Mouse (Mus musculus) kidney, embryonic 16.5 days (tissue): ENCODE measurements around the gene Lgmn. TPM values are rescaled to one million over a fixed set of nuclear protein-coding genes. Genes with fewer than 3 reads are reported as not detected.

ENCODE experiments used
- ATAC-seq: fragments of 200-750 bp; cut with Nextera tagmentation; 2 replicates; pipeline ENCODE4 v1.8.0; 2017; ENCODE audit warnings: moderate TSS enrichment; ENCODE audit not compliant: low FRiP score, low TSS enrichment
- H3K27ac ChIP-seq: fragments of 300-500 bp; sonication (generic); 2 replicates; pipeline ENCODE4 v1.5.1; 2014; ENCODE audit warnings: low read length
- H3K27me3 ChIP-seq: fragments of 300-500 bp; sonication (generic); 2 replicates; pipeline ENCODE4 v1.6.1; 2014; ENCODE audit warnings: low read length, control low read depth, mixed read lengths; ENCODE audit not compliant: insufficient read depth
- H3K36me3 ChIP-seq: fragments of 300-500 bp; sonication (generic); 2 replicates; pipeline ENCODE4 v1.6.1; 2014; ENCODE audit warnings: low read length, control low read depth, mixed read lengths; ENCODE audit not compliant: insufficient read depth
- H3K4me1 ChIP-seq: fragments of 300-500 bp; sonication (generic); 2 replicates; pipeline ENCODE4 v1.6.1; 2014; ENCODE audit warnings: low read length, control low read depth, mixed read lengths; ENCODE audit not compliant: insufficient read depth
- H3K4me2 ChIP-seq: fragments of 300-500 bp; sonication (generic); replicated peaks from 2 replicates; pipeline ENCODE4 v1.6.1; 2014; ENCODE audit warnings: low read depth, low read length
- H3K4me3 ChIP-seq: fragments of 300-500 bp; sonication (generic); 2 replicates; pipeline ENCODE4 v1.5.1; 2014; ENCODE audit warnings: mild to moderate bottlenecking, low read length
- H3K9ac ChIP-seq: fragments of 300-500 bp; sonication (generic); replicated peaks from 2 replicates; pipeline ENCODE4 v1.6.1; 2014; ENCODE audit warnings: low read length
- H3K9me3 ChIP-seq: fragments of 300-500 bp; sonication (generic); 2 replicates; pipeline ENCODE4 v1.6.1; 2016; ENCODE audit warnings: low read length, control low read depth
- WGBS: fragments of 180-500 bp; shearing (Covaris S2); extraction: QIAGEN DNeasy Blood & Tissue Kit; methylation state at CpG from one replicate; pipeline ENCODE4 v1.1.7; 2014; 5-methylcytosine and 5-hydroxymethylcytosine counted together
- polyA plus RNA-seq: library from polyadenylated mRNA; unstranded; fragments of >200 nt; fragmentation: Nextera tagmentation; extraction: Ambion mirVana; gene quantifications from 2 replicates; pipeline ENCODE4 v1.2.1, GENCODE M21; 2015

The Lgmn gene
- polyA plus RNA-seq, 1 experiment from 2014 or later: 175 TPM

DNA sequence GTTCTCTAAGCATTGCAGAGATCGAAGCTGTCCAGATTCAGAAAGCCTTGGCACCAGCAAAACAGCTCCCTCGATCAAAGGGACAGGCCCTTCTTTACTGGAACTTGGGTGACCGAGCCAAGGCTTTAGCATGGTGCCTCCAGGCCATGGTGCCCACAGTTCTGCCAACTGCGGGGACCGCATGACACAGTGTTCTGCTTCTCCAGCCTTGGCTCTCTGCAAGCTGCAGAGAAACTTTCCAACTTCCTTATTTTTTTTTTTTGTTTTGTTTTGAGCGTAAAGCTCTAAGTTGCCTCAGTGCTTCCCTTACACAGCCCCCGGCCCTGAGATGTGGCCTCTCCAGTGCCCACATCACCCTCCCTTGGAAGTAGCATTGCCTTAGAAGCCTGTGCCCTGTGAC, 74.6 kb downstream of the Lgmn start:
- H3K36me3 ChIP-seq: peaks cover 29% of the 10 kb centered on the region; the same call in 1 of the 2 replicates
- H3K4me2 ChIP-seq: no peak overlapping the region
- no peak overlapping the region for H3K27ac ChIP-seq
- no peak for ATAC-seq
- no peak overlapping the region for H3K9ac ChIP-seq
- 93% methylated on average over 7 of the region's 7 CpGs for WGBS
- no peak overlapping the region for H3K4me3 ChIP-seq
- no peaks in the 10 kb centered on the region for H3K9me3 ChIP-seq
- peaks cover 7% of the 10 kb centered on the region for H3K4me1 ChIP-seq
- H3K27me3 ChIP-seq: no peaks in the 10 kb centered on the region

DNA sequence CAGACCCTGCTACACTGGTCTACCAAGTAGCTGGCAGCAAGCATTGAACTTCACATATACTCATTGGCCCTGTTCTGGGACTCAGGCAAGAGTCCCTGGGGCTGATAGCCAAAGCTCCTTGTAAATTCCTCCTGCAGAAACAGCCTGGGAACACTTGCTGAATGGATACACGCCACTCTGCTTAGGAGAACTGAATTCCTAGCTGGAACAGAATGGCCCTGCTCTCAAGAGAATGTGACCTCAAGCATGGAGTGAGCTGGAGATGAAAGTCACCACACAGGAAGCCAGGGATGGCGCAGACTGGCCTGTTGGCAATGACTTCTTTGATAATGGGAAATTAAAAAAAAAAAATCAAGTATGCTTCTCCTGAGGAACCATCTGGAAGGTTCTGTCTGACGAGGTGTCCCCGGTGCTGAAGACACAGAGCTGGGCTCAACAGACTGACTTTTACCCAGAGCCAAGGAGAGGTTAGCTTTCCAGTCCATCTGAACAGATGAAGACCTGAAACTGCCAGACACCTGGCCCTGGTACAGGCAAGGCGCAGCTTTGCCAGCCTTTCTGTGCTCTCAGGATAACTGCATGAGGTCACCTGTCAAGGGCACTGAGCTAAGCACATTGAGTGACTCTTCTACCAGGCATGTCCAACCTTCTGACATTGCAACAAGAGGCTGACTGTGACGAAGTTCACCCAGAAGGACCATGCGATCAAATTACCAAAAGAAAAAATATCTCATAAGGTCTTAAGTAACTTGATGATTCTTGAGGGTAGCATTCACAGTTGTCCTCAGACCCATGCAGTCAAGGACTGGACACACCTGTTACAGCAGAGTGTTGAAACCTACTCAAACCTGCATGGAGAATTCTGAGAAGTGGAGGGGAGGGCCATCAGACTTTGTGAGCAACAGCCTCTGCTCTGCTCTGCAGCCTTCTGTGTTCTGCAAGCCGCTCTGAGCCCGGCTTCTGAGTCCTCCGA, 78.1 kb downstream of the Lgmn start:
- Histone ChIP-seq H3K4me3 (no peak overlapping the region), H3K4me1 (no peaks in the 10 kb centered on the region), H3K27ac (no peak overlapping the region), H3K9me3 (no peaks in the 10 kb centered on the region), H3K36me3 (peaks cover 34% of the 10 kb centered on the region), H3K4me2 (no peak overlapping the region), H3K9ac (no peak overlapping the region), H3K27me3 (no peaks in the 10 kb centered on the region)
- no peak for ATAC-seq
- 88% methylated on average over 10 of the region's 10 CpGs for WGBS

DNA sequence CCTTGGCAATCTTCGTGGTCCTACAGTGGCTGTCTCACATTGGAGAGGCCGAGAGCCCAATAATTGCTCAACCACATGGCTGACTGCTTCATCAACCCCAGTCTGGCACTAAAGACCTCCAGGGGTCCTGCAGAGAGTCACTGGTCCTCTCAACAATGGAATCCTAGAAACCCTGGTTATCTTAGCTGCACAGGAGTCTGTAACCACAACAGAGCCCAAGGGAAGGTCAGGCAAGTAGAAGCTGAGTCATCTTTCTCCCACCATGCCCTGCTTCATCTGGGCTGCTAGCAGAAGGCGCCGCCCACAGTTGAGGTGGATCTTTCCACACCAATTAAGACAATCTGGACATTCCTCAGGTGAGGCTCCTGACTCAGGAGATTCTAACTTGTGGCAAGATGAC, 80.2 kb downstream of the Lgmn start:
- 91% methylated on average over 4 of the region's 4 CpGs for WGBS

GRCm38 (mm10) chr12:102356781-102357180, 82.8 kb downstream of the Lgmn start:
- 94% methylated on average over 1 of the region's 1 CpGs for WGBS
- no peak overlapping the region for H3K4me3 ChIP-seq
- no peaks in the 10 kb centered on the region for H3K9me3 ChIP-seq
- H3K27ac ChIP-seq: no peak overlapping the region
- no peak overlapping the region for H3K4me2 ChIP-seq
- no peak for ATAC-seq
- H3K9ac ChIP-seq: no peak overlapping the region
- H3K27me3 ChIP-seq: no peaks in the 10 kb centered on the region
- H3K36me3 ChIP-seq: peaks cover 32% of the 10 kb centered on the region
- no peaks in the 10 kb centered on the region for H3K4me1 ChIP-seq

More for the DNA sequence above, 80.2 kb downstream of the Lgmn start:
- no peak overlapping the region for H3K4me3 ChIP-seq
- no peak overlapping the region for H3K27ac ChIP-seq
- H3K4me2 ChIP-seq: no peak overlapping the region
- H3K9ac ChIP-seq: no peak overlapping the region
- no peaks in the 10 kb centered on the region for H3K27me3 ChIP-seq
- H3K4me1 ChIP-seq: no peaks in the 10 kb centered on the region
- ATAC-seq: no peak
- no peaks in the 10 kb centered on the region for H3K9me3 ChIP-seq
- H3K36me3 ChIP-seq: peaks cover 34% of the 10 kb centered on the region

GRCm38 (mm10) chr12:102355784-102356183, 83.8 kb downstream of the Lgmn start:
- no peak overlapping the region for H3K4me3 ChIP-seq
- peaks cover 26% of the 10 kb centered on the region for H3K36me3 ChIP-seq
- H3K27me3 ChIP-seq: no peaks in the 10 kb centered on the region
- H3K9ac ChIP-seq: no peak overlapping the region
- no peaks in the 10 kb centered on the region for H3K4me1 ChIP-seq
- no peak for ATAC-seq
- no peak overlapping the region for H3K4me2 ChIP-seq
- H3K27ac ChIP-seq: no peak overlapping the region
- no peaks in the 10 kb centered on the region for H3K9me3 ChIP-seq

DNA sequence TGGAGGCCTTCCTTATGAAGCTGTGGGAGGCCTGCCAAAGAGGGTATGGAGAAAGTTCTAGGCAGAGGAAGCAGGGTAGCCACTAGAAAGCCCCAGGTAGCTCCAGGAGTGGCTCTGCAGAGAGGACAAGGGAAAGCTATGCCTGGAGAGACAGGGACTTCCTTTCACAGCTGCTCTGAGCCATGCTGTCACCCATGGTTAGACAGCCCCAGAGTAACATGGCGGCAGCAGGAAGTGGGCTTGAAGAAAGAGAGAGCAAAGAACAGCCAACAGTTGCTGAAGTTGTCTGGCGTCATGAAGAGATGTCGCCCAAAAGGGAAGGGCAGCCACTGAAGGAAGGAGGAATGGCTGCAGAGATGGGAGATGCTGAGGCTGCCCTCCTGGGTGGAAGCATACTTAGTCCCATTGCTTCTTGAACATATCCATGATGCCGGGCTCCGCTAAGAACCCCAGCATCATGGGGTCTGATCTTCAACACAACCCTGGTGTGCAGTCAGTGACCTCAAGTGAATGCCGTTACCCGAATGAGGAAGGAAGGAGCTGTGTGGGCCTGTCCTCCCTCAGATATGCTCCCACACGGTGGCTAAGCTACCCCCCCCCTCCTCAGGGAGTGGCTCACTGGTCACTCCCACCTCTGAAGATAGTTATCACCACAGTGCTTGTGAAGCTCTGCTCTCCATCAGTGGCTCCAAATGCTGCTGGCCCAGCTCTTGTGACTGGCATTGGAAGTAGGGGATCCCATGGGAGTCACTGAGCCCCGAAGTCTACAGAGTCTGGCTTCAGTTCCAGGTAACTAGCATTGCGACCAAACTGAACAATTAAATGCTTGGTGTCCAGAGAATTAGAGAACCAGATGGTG, 85.3 kb downstream of the Lgmn start:
- 73% methylated on average over 10 of the region's 10 CpGs for whole genome bisulfite sequencing

DNA sequence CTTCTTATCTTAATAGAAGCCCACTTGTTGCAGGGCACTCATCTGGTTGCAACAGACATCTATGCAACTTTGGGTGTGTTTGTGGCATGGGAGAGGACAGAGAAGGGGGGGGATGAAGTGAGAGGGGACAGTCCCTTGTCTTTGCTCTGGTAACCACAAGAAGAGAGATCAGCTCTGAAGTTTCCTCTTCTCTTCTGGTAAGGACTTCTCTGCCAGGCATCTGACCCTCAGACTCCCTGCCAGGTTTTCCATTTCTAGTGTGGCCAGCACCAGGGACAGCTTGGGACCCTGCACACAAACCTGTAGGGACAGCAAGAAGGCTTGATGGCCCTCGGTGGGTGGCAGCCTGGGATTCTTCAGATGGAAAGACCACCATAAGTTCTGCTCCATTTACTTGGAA, 88.6 kb downstream of the Lgmn start:
- WGBS: 67% methylated on average over 1 of the region's 1 CpGs

More for the DNA sequence above, 85.3 kb downstream of the Lgmn start:
- no peak for ATAC-seq
- H3K4me2 ChIP-seq: no peak overlapping the region
- no peak overlapping the region for H3K4me3 ChIP-seq
- H3K9me3 ChIP-seq: no peaks in the 10 kb centered on the region
- H3K4me1 ChIP-seq: no peaks in the 10 kb centered on the region
- peaks cover 17% of the 10 kb centered on the region for H3K36me3 ChIP-seq
- no peak overlapping the region for H3K27ac ChIP-seq
- H3K9ac ChIP-seq: no peak overlapping the region
- H3K27me3 ChIP-seq: no peaks in the 10 kb centered on the region

DNA sequence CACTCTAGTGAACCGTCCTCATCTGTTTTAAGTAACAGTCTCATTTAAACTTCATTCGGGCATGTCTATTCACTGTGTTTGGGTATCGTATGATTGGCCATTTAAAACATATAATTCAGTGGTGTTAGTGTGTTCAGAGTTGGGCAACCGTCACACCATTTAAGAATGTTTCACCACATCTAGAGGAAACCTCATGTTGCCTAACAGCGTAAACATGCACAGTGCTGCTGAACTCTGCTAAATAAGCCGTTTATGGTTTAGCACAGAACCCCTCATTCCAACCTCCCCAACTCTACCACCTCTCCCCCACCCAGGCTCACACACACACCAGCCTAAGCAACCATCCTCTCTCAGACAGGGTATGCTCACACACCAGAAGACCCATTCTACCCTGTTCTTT, 91.2 kb downstream of the Lgmn start:
- no peak overlapping the region for H3K4me3 ChIP-seq
- 87% methylated on average over 6 of the region's 6 CpGs for WGBS
- no peak for ATAC-seq
- no peaks in the 10 kb centered on the region for H3K9me3 ChIP-seq
- 0 out of 2 replicates have a peak, but pooled peaks cover 7% of the 10 kb centered on the region for H3K36me3 ChIP-seq
- no peak overlapping the region for H3K9ac ChIP-seq
- no peak overlapping the region for H3K27ac ChIP-seq
- H3K27me3 ChIP-seq: no peaks in the 10 kb centered on the region
- no peak overlapping the region for H3K4me2 ChIP-seq
- no peaks in the 10 kb centered on the region for H3K4me1 ChIP-seq

More for the DNA sequence above, 88.6 kb downstream of the Lgmn start:
- H3K4me3 ChIP-seq: no peak overlapping the region
- H3K9me3 ChIP-seq: no peaks in the 10 kb centered on the region
- H3K4me2 ChIP-seq: no peak overlapping the region
- H3K4me1 ChIP-seq: no peaks in the 10 kb centered on the region
- H3K27ac ChIP-seq: no peak overlapping the region
- no peak overlapping the region for H3K9ac ChIP-seq
- no peak for ATAC-seq
- H3K27me3 ChIP-seq: no peaks in the 10 kb centered on the region
- peaks cover 9% of the 10 kb centered on the region; the same call in 1 of the 2 replicates for H3K36me3 ChIP-seq

DNA sequence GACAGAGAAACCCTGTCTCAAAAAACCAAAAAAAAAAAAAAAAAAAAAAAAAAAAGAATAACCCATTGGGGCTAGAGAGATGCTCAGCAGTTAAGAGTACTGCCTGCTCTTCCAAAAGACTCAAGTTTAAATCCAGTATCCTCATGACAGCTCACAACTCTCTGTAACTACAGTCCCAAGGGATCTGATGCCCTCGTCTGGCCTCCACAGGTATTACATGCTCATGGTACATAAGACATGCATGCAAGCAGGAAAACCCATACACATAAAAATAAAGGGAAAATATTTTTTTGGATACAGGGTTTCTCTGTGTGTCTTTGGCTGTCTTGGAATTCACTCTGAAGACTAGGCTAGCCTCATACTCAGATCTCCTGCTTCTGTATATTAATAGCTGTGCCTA, 93.1 kb downstream of the Lgmn start:
- H3K9me3 ChIP-seq: no peaks in the 10 kb centered on the region
- H3K27me3 ChIP-seq: no peaks in the 10 kb centered on the region
- 0 out of 2 replicates have a peak, but pooled peaks cover 6% of the 10 kb centered on the region for H3K4me1 ChIP-seq
- H3K4me3 ChIP-seq: no peak overlapping the region
- ATAC-seq: no peak
- 24% methylated on average over 1 of the region's 1 CpGs for WGBS
- no peak overlapping the region for H3K27ac ChIP-seq
- 0 out of 2 replicates have a peak, but pooled peaks cover 4% of the 10 kb centered on the region for H3K36me3 ChIP-seq
- no peak overlapping the region for H3K4me2 ChIP-seq
- no peak overlapping the region for H3K9ac ChIP-seq
